Mouse (Mus musculus) B cell, adult 2 months (primary cell): ENCODE results near the gene Kat2a.
A peak's percentile ranks its signal among the peaks of the same experiment; 100 is the strongest.

Source experiments
- DNase-seq, 2 experiments: peaks; one replicate each; pipeline ENCODE4 v3.0.0; 2022

The Kat2a gene

DNA sequence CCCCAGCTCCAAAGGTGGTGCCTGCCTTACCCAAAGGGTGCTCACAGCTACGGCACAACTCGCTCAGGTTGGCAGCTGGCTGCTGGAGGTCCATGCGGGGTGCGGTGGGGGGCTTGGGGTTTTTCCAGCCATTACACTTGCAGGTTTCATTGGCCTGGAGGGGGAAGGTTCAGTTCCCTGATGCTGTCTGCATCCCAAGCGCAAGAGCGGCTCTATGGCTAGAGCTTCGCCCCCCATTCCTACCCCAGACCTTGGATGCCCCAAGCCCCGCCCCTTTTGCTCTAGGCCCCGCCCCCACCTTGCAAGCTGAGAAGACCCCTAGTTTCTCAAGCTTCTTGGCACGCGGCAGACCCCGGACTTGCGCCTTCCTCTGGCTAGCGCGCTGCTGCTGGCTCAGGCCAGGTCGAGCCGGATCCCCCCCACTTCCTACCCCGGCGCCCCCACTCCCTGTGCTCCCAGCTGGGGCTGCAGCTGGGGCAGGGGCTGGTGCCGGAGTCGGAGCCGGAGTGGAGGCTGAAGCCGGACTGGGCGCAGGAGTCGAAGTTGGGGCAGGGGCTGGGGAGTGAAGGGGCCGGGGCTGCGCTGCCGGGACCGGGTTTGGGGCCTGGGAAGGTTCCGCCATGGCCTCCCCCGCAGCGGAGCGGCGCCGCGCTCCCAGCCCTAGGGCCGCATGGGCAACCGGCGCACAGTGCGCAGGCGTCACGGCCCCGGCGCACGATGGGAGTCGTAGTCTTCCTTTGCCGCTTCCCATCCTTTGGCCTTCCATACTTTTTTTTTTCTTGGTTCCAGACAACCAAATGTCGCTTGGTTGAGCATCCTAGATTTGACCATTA is at the start of gene Kat2a:
Kat2a (minus strand) TSS at position 683 of the 833 bp plus-strand sequence.
- DNase-seq, result peak; percentile 59 to 69

DNA sequence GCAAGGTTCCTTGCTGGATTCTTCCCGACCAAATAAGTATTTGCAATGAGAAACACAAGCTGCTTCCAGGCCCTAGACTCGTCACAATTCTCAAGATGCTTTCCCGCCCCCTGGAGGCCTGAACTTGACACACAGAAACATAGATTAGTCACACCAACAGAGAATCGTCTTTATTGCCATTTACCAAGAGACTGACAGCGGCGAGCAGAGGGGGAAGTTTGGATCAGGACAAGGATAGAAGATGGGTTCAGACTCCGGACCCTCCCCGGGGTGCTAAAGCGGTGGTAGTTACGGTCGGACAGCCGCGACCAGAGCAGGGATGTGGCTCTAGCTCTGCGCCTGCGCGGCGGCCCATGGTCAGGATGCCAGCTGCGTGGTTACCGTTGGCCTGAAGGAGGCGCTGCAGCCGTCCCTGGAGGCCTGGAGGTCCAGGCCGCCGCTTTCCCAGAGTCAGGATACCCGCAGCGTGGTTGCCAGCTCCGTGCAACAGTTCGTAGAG is 49.3 kb upstream of the Kat2a start:
- DNase-seq, result peak; percentile 89 to 91

DNA sequence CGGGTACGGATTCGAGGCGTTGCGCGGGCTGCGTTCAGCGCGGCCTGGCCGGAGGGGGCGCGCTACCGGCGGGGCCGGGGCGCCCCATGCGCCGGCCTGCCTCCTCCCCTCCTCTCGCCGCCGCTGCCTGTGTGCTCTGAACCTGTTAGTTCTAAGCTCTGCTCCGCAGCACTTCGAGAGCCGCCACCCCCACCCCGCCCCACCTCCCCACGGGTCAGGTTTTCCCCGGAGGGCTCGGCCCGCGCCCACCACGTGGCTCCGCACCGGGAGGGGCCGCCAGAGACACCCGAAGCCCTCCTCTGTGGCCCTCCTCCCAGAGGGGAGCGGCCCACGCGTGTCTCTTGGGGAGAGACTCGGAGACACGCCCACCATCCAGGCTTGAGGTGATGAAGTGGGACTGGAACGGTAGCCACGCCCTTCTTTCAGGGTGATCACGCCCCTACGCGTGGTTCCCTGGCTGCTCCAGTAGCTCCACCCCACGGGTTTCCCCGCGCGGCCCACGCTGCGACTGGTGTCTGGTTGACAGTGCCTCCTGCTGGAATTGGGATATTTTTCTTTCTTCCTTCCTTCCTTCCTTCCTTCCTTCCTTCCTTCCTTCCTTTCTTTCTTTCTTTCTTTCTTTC is 47.5 kb upstream of the Kat2a start, which contains the start of gene Kcnh4:
Kcnh4 (minus strand) TSS at position 332 of the 623 bp plus-strand sequence.
- DNase-seq, result peak; percentile 91 to 93

DNA sequence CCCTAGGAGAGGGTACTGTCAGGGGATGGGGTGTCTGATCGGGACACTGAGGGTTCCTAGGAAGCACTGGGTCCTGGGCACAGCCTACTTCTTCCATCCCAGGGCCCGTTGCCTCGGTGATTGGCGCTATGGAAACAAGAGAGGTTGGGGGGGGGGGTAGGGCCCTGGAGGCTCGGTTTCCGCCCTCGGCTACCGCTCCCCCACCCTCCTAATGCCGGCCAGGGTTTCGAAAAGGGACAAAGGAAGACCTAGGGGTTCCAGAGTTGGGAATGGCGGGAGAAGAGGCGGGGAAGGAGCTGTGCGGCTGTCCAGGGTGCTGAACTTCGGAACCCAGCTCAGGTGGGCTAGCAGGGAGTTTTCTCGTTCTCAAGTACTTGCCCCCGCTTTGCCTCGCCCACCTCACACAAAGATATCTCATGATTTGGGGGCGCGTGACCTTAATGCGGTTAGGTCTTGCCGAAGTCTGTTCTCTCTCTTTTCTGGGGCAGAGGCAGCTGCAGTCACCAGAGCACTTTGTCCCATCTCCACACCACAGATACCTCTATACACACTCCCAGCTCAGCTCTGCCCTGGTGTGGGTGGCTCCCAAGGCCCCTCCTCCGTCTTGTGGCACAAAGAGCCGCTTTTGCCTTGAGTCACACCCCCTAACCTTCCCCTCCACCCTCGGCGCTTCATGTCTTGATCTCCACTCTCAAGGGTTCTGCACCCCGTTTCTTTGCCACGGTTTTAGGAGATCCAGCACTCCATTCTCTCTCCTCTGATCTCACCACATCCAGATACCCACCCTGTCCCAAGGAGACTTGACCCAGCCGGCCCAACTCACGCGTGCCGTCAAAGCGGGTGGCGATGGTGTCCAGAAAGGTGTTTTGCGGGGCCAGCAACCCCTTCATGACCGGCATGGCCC is 46.7 kb upstream of the Kat2a start:
- DNase-seq, result peak; percentile 65 to 66

DNA sequence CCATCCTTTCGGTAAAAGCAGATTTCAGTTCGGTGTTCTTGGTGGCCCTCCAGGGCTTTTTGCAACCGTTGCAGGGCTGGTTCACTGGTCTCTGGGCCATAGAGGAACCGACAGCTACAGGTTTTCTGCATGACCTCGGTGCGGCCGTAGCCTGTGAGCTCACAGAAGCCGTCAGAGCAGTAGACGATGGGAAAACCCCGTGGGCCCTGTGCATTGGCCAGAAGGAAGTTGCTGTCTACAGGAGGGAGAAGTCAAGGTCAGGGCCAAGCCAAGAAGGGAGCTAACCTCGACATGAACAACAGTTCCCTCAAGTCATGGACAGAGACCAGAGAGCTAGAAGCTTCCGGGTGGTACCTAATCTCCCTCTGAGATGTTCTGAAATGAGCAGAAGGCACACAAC is 45.3 kb upstream of the Kat2a start:
- DNase-seq, result peak; percentile 50 to 60

DNA sequence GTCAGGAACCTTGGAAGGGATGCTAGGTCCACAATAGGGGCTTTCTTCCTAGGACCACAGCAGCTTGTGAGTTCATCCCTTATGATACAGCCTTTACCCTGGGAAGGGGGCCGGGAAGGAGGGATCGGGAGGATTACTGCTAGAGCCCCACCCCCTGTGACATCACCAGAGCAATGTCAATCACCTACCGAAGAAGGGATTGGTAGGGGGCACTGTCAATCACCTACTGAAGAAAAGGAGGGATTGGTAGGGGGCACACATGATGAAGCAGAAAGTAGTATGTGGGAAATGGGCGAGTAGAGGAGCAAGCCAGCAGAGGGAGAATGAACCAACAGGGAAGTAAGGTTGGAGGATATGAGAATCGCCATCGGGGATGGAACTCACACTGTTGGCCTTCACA is 44.2 kb upstream of the Kat2a start:
- no peak for DNase-seq

DNA sequence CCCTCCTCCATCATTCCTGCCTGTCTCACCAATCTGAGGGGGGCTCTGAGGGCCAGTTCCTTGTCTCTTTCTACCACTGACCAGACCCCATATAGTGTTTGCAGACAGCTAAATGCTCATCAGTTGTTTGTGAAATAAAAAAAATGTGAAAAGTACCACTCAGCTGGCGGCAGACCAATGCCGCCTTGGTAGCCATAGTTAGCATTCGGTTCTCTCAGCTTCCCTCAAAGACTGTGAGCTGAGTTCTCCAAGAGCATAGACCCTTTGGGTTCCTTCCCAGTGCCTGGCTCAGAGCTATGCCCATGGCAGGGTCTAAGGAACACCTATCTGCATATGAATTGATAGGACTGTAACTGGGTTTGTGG is 42.4 kb upstream of the Kat2a start:
- DNase-seq, result no peak

DNA sequence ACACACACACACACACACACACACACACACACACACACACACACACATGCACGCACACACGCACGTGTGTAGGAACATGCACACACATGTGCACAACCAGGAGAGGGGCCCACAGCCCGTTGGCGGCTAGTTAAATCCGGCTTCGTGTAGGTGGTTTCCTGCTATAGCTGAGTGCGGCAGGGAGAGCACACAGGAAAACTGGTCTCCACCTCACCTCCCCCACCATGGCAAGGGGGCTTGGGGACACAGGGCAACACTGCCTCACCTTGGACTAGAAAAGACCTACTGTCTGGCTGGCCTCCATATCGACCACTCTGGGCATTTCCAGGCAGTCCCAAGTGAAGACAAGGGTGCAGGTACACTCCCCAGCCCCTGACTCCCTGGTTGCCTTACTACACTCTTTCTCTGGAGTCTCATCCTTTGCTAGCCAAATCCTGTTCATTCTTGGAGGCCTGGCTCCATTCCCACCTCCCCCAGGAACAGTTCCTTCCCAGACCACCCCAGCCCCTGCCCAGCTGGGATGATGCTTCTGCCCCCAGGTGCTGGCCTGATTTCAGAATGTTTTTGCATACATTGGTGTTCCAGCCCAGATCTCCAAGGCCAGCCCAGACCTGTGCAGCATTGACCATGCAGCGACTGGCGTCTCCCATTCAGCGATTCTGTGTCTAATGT is 41.9 kb upstream of the Kat2a start:
- no peak for DNase-seq

DNA sequence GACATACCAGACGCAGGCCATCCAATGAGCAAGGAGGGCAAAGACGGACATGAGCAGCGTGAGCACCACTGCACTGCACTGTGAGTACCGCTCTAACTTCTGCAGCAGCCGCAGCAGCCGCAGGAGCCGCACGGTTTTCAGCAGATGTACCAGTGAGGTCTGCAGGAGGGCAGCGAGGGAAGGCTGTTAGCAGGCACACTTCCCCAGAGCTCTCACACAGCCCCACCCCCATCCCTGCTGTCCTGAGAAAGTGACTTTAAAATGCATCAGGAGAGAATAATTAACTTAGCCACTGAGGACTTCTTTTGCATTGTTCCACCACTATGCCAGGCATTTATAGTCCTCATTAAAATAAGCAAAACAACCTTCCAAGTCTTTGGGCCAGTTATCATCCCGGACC is 40.0 kb upstream of the Kat2a start:
- no peak for DNase-seq

DNA sequence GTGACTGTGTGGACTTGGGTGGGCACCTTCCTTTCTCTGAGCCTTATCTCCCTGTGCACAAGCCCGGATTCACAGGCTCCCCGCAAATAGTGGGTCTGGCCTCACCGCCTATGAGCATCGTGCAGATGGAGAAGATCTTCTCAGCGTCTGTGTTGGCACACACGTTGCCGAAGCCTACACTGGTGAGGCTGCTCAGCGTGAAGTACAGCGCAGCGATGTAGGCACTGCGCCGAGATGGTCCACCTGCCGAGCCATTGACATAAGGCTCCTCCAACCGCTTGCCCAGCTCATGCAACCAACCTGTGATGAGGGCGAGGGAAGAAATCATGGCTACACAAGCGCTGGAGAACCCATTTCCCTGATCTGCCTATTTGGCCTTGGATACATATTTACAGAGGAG is 37.9 kb upstream of the Kat2a start:
- DNase-seq, result no peak

DNA sequence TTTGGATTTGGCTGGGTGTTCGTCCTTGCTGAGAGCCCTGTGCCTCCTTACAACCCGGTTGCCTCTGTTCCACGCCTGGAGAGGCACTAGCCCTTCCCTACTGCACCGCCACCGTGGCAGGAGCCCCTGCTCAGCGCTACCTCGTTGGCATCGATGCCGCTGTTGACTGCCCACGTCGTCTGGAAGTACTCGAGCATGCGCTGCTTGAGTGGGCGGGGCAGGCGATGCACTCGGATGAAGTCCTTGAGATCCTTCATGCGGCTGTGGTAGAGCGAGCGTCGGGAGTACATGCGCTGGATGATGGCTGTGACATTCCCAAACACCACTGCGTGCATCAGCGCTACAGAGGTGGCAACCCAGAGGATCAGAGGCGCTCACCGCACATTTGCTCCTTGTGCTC is 37.2 kb upstream of the Kat2a start:
- no peak for DNase-seq

DNA sequence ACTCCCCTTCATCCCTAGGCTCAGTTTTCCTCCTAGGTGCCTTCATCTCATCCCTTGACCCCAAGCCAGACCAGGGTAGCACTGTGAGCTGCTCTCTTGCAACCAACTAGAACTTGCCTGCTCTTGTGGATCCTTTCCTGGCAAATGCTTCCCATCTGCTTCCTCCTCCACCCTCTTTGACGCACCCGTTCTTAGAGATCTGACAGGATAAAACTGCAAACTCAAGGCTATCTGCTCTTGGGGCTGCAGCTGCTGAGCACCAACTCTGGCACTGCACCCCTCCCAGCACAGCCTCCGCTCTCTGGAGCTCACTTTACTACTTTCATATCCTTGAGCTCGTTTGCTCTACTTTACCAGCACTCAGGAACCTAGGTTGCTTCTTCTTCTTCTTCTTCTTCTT is 36.4 kb upstream of the Kat2a start:
- DNase-seq, result no peak

DNA sequence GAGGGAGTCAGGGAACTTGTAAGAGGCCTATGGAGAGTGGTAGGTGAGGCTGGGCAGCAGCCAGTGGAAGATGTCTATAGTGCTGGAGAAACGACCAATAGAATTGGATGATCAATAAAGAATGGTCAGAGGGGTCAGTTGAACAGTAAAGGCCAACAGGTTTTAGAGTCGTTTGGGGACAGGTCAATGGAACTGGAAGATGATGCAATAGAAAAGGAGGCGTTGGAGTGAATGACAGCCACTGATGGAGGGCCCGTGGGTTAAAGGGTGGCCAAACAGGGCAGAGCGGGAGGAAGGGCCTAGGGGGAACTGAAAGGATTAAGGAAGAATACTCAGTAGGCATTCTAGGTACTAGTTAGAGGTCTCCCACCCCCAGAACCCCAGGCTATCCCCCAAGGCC is 34.8 kb upstream of the Kat2a start:
- no peak for DNase-seq

DNA sequence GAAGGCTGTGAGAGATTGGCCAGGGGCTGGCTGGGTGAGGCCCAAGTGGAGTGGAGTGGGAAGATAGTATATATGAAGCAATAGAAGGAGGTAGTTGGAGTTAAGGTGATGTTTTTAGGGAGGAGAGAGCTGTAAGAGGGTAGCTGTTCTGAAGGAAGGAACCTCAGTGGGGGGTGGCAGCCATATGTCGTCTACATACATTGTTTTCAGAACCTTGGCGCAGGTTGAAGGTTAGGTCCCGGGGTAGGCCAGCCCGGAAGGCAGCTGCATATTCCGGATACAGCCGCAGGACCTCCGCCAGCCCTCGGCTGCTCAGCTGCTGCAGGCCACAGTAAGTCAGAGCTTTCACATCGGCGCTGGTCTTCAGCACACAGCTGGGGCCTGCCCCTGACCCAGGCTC is 34.3 kb upstream of the Kat2a start:
- DNase-seq, result no peak

DNA sequence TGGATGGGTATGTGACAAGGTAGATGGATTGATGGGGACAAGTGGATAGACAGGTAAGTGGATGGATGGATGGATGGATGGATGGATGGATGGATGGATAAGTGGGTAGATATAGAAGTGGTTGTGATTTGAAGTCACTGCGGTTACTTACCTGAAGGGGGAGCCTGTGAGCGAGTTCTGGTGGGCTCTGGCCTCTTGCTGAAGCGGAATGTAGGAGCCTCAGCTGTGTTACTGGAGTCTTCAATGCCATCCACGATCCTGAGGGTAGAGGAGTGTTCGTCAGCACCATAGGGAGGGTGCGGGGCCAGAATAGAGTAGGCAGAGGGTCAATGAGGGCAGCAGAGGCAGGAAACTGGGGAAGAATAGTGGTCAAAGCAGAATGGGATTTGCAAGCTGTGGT is 32.8 kb upstream of the Kat2a start:
- DNase-seq, result peak; percentile 76 to 78

DNA sequence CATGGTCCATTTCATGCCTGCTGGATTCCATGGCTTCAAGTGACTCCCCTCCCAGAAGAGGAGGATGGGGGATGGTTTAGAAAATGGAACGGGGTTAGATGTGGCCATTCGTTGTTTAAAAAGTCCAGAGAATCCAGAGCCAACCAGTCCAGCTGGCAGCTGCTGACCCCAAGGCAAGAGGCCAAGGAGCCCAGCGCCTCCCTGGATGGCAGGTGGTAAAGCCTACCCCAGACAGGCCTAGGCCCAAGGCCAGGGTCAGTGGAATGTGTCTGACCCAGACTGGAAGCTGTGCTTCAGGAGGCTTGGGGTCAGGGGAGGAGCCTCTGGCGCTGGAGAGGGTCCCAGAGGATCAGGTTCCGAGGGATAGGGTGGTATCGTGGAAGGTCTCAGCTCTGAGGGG is 29.1 kb upstream of the Kat2a start:
- DNase-seq, result no peak

DNA sequence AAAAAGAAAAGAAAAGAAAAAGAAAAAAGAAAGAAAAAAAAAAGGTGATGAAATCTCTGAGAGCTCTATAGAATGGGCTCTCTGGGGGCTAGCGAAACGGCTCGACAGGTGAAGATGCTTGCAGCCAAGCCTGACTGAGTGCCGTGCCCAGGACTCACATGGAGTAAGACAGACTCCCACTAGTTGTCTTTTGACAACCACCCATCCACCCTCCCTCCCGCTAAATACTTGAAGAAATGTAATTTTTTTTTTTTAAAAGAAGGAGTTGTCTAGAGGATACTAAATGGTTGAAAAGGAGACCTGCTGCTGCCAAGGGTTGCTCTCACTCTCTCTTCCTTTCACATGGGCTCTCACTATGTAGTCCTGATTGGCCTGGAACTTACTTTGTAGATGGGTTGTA is 26.5 kb upstream of the Kat2a start:
- no peak for DNase-seq

DNA sequence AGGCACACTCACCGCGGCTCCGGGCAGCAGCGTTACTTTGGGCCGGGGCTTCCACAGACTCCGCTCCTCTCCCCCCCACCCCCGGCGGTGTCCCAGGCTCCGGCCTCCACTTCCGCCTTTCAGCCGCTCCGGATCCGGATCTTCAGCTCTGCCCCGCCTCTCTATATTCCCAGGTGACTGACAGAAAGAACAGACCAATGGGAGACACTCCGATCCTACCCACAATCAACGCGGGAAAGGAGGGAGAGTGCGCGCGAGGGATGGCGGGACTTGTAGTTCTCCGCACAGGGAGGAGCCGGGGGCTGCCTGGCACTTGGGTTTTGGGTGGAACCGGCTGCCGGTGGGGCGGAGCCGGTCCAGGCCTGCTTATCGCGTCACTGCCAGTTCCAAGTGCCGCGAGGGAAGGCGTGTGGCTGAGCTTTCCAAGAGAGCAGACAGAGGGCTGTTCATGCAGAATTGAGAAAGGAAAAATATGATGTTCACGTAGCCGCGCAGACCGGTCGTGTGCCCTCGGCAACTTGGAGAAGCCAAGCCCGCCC is 25.9 kb upstream of the Kat2a start, which contains the start of gene Rab5c:
Rab5c (minus strand) TSS at position 150 of the 539 bp plus-strand sequence.
- DNase-seq, result peak; percentile 96 to 98

DNA sequence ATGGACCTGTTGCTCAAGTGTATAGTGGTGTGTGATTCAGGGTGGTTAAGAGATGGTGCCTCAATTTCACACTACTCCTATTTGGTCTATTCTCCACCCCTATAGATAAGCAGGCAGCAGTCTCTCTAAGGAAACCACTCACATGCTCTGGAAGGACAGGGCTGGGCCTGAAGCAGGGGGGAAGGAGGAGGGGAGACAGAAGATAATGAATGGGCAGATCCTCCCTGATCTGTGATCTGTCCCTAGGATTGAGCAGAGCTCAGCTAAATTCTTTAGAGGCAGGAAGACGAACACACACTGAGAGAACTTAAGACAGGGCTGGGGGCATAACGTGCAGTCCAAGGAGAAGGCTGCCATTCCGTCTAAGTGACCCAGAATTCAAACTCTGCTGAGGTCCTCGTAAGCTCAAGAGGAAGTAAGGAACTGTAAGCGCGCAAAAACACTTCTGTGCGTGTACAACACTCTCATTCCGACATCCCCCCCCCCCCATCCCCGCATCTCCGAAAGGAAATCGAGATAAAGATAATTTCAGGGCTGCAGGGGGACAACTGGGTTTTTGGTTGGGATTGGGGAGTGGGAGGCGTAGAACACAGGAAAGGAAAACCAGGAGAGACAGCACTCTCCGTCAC is 25.0 kb upstream of the Kat2a start:
- DNase-seq, result no peak

DNA sequence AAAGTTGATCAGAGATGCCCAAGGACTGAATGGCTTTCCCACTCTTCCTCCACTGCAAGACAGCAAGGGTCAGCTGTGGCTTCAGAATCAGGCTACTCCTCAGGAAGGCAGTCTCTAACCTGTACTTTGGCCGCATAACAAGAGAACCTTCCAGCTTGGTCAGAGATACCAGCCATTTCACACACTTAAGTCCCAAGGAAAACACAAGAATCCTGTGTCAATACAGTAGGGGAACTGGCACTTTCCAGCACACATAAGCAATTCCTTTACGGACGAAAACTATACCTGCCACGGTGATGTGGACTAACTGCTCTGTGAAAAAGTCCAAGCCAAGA is 24.4 kb upstream of the Kat2a start:
- DNase-seq, result no peak

DNA sequence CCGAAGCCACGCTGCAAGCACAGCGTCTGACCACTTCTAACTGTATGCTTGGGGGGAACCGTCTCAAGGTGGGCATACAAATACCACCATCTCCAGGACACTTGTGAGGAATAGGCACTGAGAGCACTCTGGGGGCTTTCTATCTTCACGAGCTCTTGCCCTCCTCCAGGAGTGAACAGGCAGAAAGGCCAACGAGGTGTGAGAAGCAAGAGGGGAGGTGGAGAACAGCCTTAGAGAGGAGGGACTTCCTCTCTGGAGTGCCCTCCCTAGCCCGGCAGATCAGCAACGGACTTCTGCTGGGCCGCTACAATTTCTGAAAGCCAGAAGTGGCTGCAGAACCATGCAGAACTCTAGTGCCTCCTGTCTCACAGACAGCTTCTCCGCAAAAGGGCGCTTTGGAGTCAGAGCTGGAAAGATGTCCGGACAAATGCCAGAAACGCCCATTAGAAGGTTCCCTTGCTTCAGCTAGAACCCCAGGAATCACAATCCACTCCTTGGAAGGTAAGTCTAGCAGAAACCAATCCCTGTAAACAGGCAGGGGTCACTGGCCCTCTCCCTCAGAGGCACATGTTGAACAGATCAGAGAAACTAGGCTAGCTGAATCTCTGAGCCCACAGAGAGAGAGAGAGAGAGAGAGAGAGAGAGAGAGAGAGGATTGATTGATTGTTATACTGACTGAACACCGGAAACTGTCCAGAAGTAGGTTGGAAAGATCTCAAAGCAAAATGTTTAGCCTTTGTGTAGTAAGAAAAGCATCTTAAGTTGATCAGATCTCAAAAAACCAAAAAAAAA is 23.9 kb upstream of the Kat2a start:
- no peak for DNase-seq
